Mouse (Mus musculus): Measurements from ENCODE around the gene Taok2. TPM values are rescaled to one million over a fixed set of nuclear protein-coding genes. Genes with fewer than 3 reads are reported as not detected.

The Taok2 gene
- polyA plus RNA-seq, 1 experiment from 2014 or later = 40.1 TPM

DNA sequence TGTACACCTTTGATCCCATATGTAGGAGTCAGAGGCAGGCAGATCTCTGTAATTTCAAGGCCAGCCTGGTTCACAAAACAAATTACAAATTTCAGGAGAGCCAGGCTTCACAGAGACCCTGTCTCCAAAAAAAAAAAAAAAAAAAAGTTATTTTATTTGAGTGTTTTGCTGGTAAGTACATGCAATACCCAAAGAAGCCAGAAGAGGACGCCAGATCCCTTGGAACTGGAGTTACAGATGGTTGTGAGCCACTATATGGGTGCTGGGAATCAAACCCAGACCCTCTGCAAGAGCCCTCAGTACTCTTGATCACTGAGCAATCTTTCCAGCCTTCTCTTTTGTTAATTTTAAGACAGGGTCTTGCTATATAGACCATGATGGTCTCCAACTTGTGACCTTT lies 65.7 kb downstream of the Taok2 start:
- Histone ChIP-seq H3K27me3 (ENCODE audit: insufficient read depth, low read length) (peaks cover 15% of the 10 kb centered on the region), H3K36me3 (ENCODE audit: insufficient read depth) (no peaks in the 10 kb centered on the region), H3K4me1 (ENCODE audit: insufficient read depth) (no peaks in the 10 kb centered on the region), H3K4me2 (no peak overlapping the region), H3K27ac (ENCODE audit: low read depth) (no peak overlapping the region), H3K9ac (no peak overlapping the region), H3K4me3 (ENCODE audit: low read depth, low read length) (no peak overlapping the region), H3K9me3 (ENCODE audit: low read depth, low read length) (no peaks in the 10 kb centered on the region)
- DNase-seq = no peak
- TF ChIP-seq CTCF (IDR thresholded peaks at IDR 0.05; ENCODE audit: low read depth) = peak; percentile 35
- WGBS = 16% methylated on average over 1 of the region's 1 CpGs
- no peak for ATAC-seq (ENCODE audit: insufficient read depth)

DNA sequence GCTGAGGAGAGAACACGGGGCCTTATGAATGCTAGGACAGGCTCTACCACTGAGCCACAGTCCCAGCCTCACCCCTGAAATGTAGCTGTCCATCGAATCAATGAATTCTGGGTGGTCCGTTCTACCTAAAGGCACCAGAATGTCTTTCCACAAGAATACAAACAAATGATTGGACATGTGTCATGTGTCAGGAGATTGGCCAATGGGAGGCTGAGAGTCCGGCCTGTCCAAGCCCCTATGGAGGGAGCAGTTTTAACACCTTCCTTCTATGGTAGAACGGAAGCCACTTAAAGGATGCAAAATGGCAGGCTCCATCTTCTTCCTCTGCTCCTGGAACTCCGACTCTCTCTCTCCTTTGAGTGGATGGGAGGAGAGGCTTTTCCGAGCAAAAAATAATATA lies 66.9 kb downstream of the Taok2 start:
- Histone ChIP-seq H3K36me3 (ENCODE audit: insufficient read depth) (no peaks in the 10 kb centered on the region), H3K9me3 (ENCODE audit: low read depth, low read length) (no peaks in the 10 kb centered on the region), H3K27me3 (ENCODE audit: insufficient read depth, low read length) (peaks cover 7% of the 10 kb centered on the region), H3K9ac (no peak overlapping the region), H3K27ac (ENCODE audit: low read depth) (no peak overlapping the region), H3K4me3 (ENCODE audit: low read depth, low read length) (no peak overlapping the region), H3K4me1 (ENCODE audit: insufficient read depth) (no peaks in the 10 kb centered on the region), H3K4me2 (no peak overlapping the region)
- 70% methylated on average over 7 of the region's 7 CpGs for WGBS
- DNase-seq (no peak), ATAC-seq (ENCODE audit: insufficient read depth) (no peak)
- TF ChIP-seq CTCF (IDR thresholded peaks at IDR 0.05; ENCODE audit: low read depth) = no peak

DNA sequence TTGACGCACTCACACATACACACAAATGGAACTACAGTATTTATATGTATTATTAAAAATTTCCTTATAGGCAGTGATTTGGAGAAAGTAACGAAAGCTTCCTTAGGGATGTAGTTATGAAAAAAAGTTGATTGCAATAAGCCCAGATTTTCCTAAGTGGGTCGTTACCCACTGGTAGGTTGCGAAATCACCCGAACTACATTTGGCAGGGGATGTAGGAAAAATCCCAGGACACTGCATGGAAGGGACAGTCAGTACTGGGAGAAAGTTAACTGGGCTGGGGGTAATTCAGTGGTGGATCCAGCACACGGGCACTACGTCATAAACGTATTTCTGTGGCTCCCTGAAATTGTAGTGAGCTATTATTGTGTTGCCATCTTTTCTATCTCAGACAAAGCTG lies 68.0 kb downstream of the Taok2 start:
- Histone ChIP-seq H3K4me3 (ENCODE audit: low read depth, low read length) (no peak overlapping the region), H3K4me1 (ENCODE audit: insufficient read depth) (no peaks in the 10 kb centered on the region), H3K9me3 (ENCODE audit: low read depth, low read length) (no peaks in the 10 kb centered on the region), H3K27me3 (ENCODE audit: insufficient read depth, low read length) (no peaks in the 10 kb centered on the region), H3K4me2 (no peak overlapping the region), H3K36me3 (ENCODE audit: insufficient read depth) (no peaks in the 10 kb centered on the region), H3K27ac (ENCODE audit: low read depth) (no peak overlapping the region), H3K9ac (no peak overlapping the region)
- 75% methylated on average over 8 of the region's 8 CpGs for WGBS
- ATAC-seq (ENCODE audit: insufficient read depth) (no peak), DNase-seq (peak; percentile 25)
- TF ChIP-seq CTCF (IDR thresholded peaks at IDR 0.05; ENCODE audit: low read depth) = no peak

DNA sequence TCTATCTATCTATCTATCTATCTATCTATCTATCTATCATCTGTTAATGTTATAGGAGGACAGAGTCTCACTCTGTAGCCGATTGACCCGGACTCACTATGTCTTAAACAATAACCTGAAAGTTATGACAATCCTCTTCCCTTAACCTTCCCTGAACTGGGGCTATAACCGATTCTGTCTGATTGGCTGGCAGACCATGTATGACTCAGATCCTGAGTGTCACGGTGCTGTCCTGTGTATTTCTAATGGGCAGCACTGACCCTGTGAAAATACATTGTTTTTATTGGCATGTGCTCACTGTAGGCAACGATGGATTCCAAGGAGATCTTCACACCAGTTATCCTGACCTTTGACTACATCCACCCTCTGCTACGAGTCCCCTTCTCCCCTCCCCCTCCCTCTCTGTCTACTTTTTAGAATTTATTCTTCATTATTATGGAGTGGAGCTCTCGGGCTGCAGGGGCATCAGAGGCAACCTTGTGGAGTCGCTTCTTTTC lies 68.7 kb downstream of the Taok2 start:
- no peak overlapping the region for H3K4me3 ChIP-seq (ENCODE audit: low read depth, low read length)
- H3K4me1 ChIP-seq (ENCODE audit: insufficient read depth) = no peaks in the 10 kb centered on the region
- no peaks in the 10 kb centered on the region for H3K27me3 ChIP-seq (ENCODE audit: insufficient read depth, low read length)
- no peak for DNase-seq
- H3K36me3 ChIP-seq (ENCODE audit: insufficient read depth) = no peaks in the 10 kb centered on the region
- no peak overlapping the region for H3K9ac ChIP-seq
- no peaks in the 10 kb centered on the region for H3K9me3 ChIP-seq (ENCODE audit: low read depth, low read length)
- TF ChIP-seq CTCF (IDR thresholded peaks at IDR 0.05; ENCODE audit: low read depth) = no peak
- H3K4me2 ChIP-seq = no peak overlapping the region
- no peak for ATAC-seq (ENCODE audit: insufficient read depth)
- H3K27ac ChIP-seq (ENCODE audit: low read depth) = no peak overlapping the region
- WGBS = 51% methylated on average over 8 of the region's 8 CpGs

Other genes with a start within 250 kb of the Taok2 start
- 49.5 and 61.3 TPM in 2 replicates for gene Sgf29, start 235.4 kb downstream of the Taok2 start, polyA plus RNA-seq (2014; fragmentation: Nextera tagmentation; extraction: Ambion mirVana)
- 1.4 and 2.6 TPM in 2 replicates for gene Sult1a1, start 208.3 kb downstream of the Taok2 start, polyA plus RNA-seq (2014; fragmentation: Nextera tagmentation; extraction: Ambion mirVana)
- gene Bola2, start 189.3 kb downstream of the Taok2 start, polyA plus RNA-seq (2014; fragmentation: Nextera tagmentation; extraction: Ambion mirVana) = 123 and 126 TPM in 2 replicates
- 8.9 and 9.7 TPM in 2 replicates for gene Slx1b, start 188.9 kb downstream of the Taok2 start, polyA plus RNA-seq (2014; fragmentation: Nextera tagmentation; extraction: Ambion mirVana)
- gene Coro1a, start 176.9 kb downstream of the Taok2 start, polyA plus RNA-seq (2014; fragmentation: Nextera tagmentation; extraction: Ambion mirVana) = 29.2 and 29.3 TPM in 2 replicates
- 111 and 117 TPM in 2 replicates for gene Mapk3, start 125.1 kb downstream of the Taok2 start, polyA plus RNA-seq (2014; fragmentation: Nextera tagmentation; extraction: Ambion mirVana)
- gene Gdpd3, start 118.4 kb downstream of the Taok2 start, polyA plus RNA-seq (2014; fragmentation: Nextera tagmentation; extraction: Ambion mirVana) = 3.3 and 3.4 TPM in 2 replicates
- gene Ypel3, start 107.7 kb downstream of the Taok2 start, polyA plus RNA-seq (2014; fragmentation: Nextera tagmentation; extraction: Ambion mirVana) = 87.8 and 91.2 TPM in 2 replicates
- 0.28 TPM in 1 of 2 replicates, not detected in the other for gene Tbx6, start 103.2 kb downstream of the Taok2 start, polyA plus RNA-seq (2014; fragmentation: Nextera tagmentation; extraction: Ambion mirVana)
- 278 and 300 TPM in 2 replicates for gene Ppp4c, start 92.2 kb downstream of the Taok2 start, polyA plus RNA-seq (2014; fragmentation: Nextera tagmentation; extraction: Ambion mirVana)
- 0.17 and 0.88 TPM in 2 replicates for gene Fam57b, start 87.0 kb downstream of the Taok2 start, polyA plus RNA-seq (2014; fragmentation: Nextera tagmentation; extraction: Ambion mirVana)
- gene 4930451I11Rik, start 53.1 kb downstream of the Taok2 start, polyA plus RNA-seq (2014; fragmentation: Nextera tagmentation; extraction: Ambion mirVana) = not detected in 2 replicates
- gene Doc2a, start 37.3 kb downstream of the Taok2 start, polyA plus RNA-seq (2014; fragmentation: Nextera tagmentation; extraction: Ambion mirVana) = 0.33 and 0.80 TPM in 2 replicates
- gene Hirip3, start 22.7 kb downstream of the Taok2 start, polyA plus RNA-seq (2014; fragmentation: Nextera tagmentation; extraction: Ambion mirVana) = 19.9 and 26.7 TPM in 2 replicates
- gene Ino80e, start 22.3 kb downstream of the Taok2 start, polyA plus RNA-seq (2014; fragmentation: Nextera tagmentation; extraction: Ambion mirVana) = 92.9 and 99.7 TPM in 2 replicates
- gene Tmem219, start 38.2 kb upstream of the Taok2 start, polyA plus RNA-seq (2014; fragmentation: Nextera tagmentation; extraction: Ambion mirVana) = 26.7 and 31.5 TPM in 2 replicates
- 12.1 and 15.7 TPM in 2 replicates for gene Kctd13, start 44.2 kb upstream of the Taok2 start, polyA plus RNA-seq (2014; fragmentation: Nextera tagmentation; extraction: Ambion mirVana)
- gene Asphd1, start 64.9 kb upstream of the Taok2 start, polyA plus RNA-seq (2014; fragmentation: Nextera tagmentation; extraction: Ambion mirVana) = 0.39 TPM in 1 of 2 replicates, not detected in the other
- gene Sez6l2, start 65.9 kb upstream of the Taok2 start, polyA plus RNA-seq (2014; fragmentation: Nextera tagmentation; extraction: Ambion mirVana) = 0.68 and 1.1 TPM in 2 replicates
- 86.1 and 92.8 TPM in 2 replicates for gene Cdipt, start 91.2 kb upstream of the Taok2 start, polyA plus RNA-seq (2014; fragmentation: Nextera tagmentation; extraction: Ambion mirVana)
- 1.5 TPM in 2 replicates for gene Cdiptos, start 91.4 kb upstream of the Taok2 start, polyA plus RNA-seq (2014; fragmentation: Nextera tagmentation; extraction: Ambion mirVana)
- gene Mvp, start 129.9 kb upstream of the Taok2 start, polyA plus RNA-seq (2014; fragmentation: Nextera tagmentation; extraction: Ambion mirVana) = 7.7 and 8.0 TPM in 2 replicates
- 0.85 TPM in 1 of 2 replicates, not detected in the other for gene Pagr1b, start 131.8 kb upstream of the Taok2 start, polyA plus RNA-seq (2014; fragmentation: Nextera tagmentation; extraction: Ambion mirVana)
- 21.9 and 44.5 TPM in 2 replicates for gene Pagr1a, start 132.6 kb upstream of the Taok2 start, polyA plus RNA-seq (2014; fragmentation: Nextera tagmentation; extraction: Ambion mirVana)
- gene Gm42742, start 136.4 kb upstream of the Taok2 start, polyA plus RNA-seq (2014; fragmentation: Nextera tagmentation; extraction: Ambion mirVana) = 37.4 and 54.0 TPM in 2 replicates
- gene Prrt2, start 136.5 kb upstream of the Taok2 start, polyA plus RNA-seq (2014; fragmentation: Nextera tagmentation; extraction: Ambion mirVana) = 4.7 and 5.9 TPM in 2 replicates
- 74.3 and 90.8 TPM in 2 replicates for gene Maz, start 142.3 kb upstream of the Taok2 start, polyA plus RNA-seq (2014; fragmentation: Nextera tagmentation; extraction: Ambion mirVana)
- 168 and 180 TPM in 2 replicates for gene Kif22, start 157.8 kb upstream of the Taok2 start, polyA plus RNA-seq (2014; fragmentation: Nextera tagmentation; extraction: Ambion mirVana)
- gene Zg16, start 202.6 kb upstream of the Taok2 start, polyA plus RNA-seq (2014; fragmentation: Nextera tagmentation; extraction: Ambion mirVana) = not detected in 2 replicates
- 6.3 and 6.5 TPM in 2 replicates for gene AI467606, start 206.7 kb upstream of the Taok2 start, polyA plus RNA-seq (2014; fragmentation: Nextera tagmentation; extraction: Ambion mirVana)
- 0.22 and 0.47 TPM in 2 replicates for gene Qprt, start 237.5 kb upstream of the Taok2 start, polyA plus RNA-seq (2014; fragmentation: Nextera tagmentation; extraction: Ambion mirVana)

Data from lung, embryonic 14.5 days (tissue).